Mouse (Mus musculus) heart, embryonic 16.5 days (tissue): Measurements from ENCODE around the gene Pdcd1lg2. TPM values are rescaled to one million over a fixed set of nuclear protein-coding genes. Genes with fewer than 3 reads are reported as not detected.
A peak's percentile ranks its signal among the peaks of the same experiment; 100 is the strongest.

Experiments used
- ATAC-seq: fragments of 200-750 bp; cut with Nextera tagmentation; replicated peaks from 2 replicates; pipeline ENCODE4 v1.8.0; 2017; ENCODE audit warnings: moderate number of reproducible peaks; ENCODE audit not compliant: insufficient read depth, low FRiP score; ENCODE audit errors: extremely low read depth
- H3K27ac ChIP-seq: fragments of 300-500 bp; sonication (generic); 2 replicates; pipeline ENCODE4 v1.5.1; 2014; ENCODE audit warnings: mild to moderate bottlenecking, low read length, control low read depth, moderate library complexity
- H3K27me3 ChIP-seq: fragments of 300-500 bp; sonication (generic); 2 replicates; pipeline ENCODE4 v1.6.1; 2014; ENCODE audit warnings: low read length, mixed read lengths; ENCODE audit not compliant: control insufficient read depth, insufficient read depth
- H3K36me3 ChIP-seq: fragments of 300-500 bp; sonication (generic); 2 replicates; pipeline ENCODE4 v1.6.1; 2014; ENCODE audit not compliant: control insufficient read depth, insufficient read depth
- H3K4me1 ChIP-seq: fragments of 300-500 bp; sonication (generic); 2 replicates; pipeline ENCODE4 v1.6.1; 2014; ENCODE audit warnings: low read length, mixed read lengths; ENCODE audit not compliant: control insufficient read depth, insufficient read depth
- H3K4me2 ChIP-seq: fragments of 300-500 bp; sonication (generic); 2 replicates; pipeline ENCODE4 v1.6.1; 2014; ENCODE audit warnings: low read depth, mild to moderate bottlenecking, control low read depth, low read length
- H3K4me3 ChIP-seq: fragments of 300-500 bp; sonication (generic); 2 replicates; pipeline ENCODE4 v1.5.1; 2014; ENCODE audit warnings: mild to moderate bottlenecking, control low read depth, low read length
- H3K9ac ChIP-seq: fragments of 300-500 bp; sonication (generic); 2 replicates; pipeline ENCODE4 v1.6.1; 2014; ENCODE audit warnings: low read length, control low read depth
- H3K9me3 ChIP-seq: fragments of 300-500 bp; sonication (generic); replicated peaks from 2 replicates; pipeline ENCODE4 v1.6.1; 2016; ENCODE audit warnings: low read length; ENCODE audit not compliant: control insufficient read depth
- WGBS: fragments of 180-500 bp; shearing (Covaris S2); extraction: QIAGEN DNeasy Blood & Tissue Kit; methylation state at CpG from one replicate; pipeline ENCODE4 v1.1.7; 2014; 5-methylcytosine and 5-hydroxymethylcytosine counted together
- polyA plus RNA-seq: library from polyadenylated mRNA; unstranded; fragments of >200 nt; fragmentation: Nextera tagmentation; extraction: Ambion mirVana; gene quantifications from 2 replicates; pipeline ENCODE4 v1.2.1, GENCODE M21; 2015

Gene Pdcd1lg2
- polyA plus RNA-seq, 1 experiment from 2014 or later = 0.41 TPM

DNA sequence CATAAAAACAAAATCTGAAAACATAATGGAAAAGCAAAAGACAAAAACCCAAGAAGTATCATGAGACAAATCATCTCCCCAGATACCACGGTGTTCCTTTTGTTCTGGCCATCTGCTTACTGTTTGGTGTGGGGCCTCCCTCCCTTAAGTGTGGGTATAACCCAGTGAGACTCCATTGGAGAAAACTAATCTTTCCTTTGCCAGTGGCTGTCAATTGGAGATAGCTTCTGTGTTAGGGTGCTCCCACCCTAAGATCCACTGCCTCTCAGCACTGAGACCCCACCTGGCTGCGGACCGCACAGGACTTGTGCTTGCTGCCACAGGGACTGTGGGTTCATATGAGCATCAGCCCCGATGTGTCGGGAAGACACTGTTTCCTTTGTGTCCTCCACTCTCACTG, 71.4 kb downstream of the Pdcd1lg2 start:
- H3K4me3 ChIP-seq = no peak overlapping the region
- no peak for ATAC-seq
- no peaks in the 10 kb centered on the region for H3K4me1 ChIP-seq
- H3K9me3 ChIP-seq = no peaks in the 10 kb centered on the region
- H3K27me3 ChIP-seq = no peaks in the 10 kb centered on the region
- H3K4me2 ChIP-seq = no peak overlapping the region
- H3K27ac ChIP-seq = no peak overlapping the region
- no peak overlapping the region for H3K9ac ChIP-seq
- H3K36me3 ChIP-seq = no peaks in the 10 kb centered on the region
- 83% methylated on average over 5 of the region's 5 CpGs for WGBS

DNA sequence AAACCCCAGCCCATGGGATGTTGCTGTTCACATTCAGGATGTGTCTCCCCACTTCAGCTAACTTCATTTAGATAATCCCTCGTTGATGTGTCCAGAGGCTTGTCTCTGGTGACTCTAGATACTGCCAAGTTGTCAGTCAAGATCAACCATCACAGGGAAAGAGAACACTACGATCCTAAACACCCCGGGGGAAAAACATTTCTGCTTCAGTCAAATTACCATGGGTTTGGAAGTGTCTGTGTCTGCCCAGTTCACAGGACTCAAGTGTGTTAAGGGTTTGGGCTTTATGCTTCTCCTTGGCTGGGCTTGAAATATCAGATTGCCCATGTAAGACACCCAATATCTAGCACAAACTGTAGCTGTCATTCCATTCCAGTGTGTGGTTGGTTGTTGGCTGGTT, 71.9 kb downstream of the Pdcd1lg2 start:
- 55% methylated on average over 3 of the region's 3 CpGs for WGBS
- no peak for ATAC-seq
- Histone ChIP-seq H3K4me2 (no peak overlapping the region), H3K9ac (no peak overlapping the region), H3K4me1 (no peaks in the 10 kb centered on the region), H3K27me3 (no peaks in the 10 kb centered on the region), H3K27ac (no peak overlapping the region), H3K36me3 (no peaks in the 10 kb centered on the region), H3K4me3 (no peak overlapping the region), H3K9me3 (no peaks in the 10 kb centered on the region)

DNA sequence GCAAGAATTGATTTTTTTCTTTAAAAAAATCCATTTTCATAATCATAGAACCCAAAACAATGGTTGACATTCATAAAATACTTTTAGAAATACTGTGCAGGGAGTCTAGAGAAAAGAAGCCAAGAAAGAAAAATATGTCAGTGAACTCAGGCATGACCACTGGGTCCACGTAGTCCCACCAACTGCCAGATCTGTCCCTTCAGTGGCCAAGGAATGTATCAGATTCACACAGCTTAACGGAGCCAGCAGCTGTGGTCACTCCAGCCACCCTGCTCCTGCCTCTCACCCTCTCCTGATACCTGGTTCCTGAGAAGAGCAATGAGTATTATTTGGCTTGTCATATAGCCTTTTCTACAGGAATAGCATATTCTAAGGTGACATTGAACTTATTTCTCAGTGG, 72.7 kb downstream of the Pdcd1lg2 start:
- Histone ChIP-seq H3K4me3 (no peak overlapping the region), H3K9me3 (no peaks in the 10 kb centered on the region), H3K27me3 (no peaks in the 10 kb centered on the region), H3K4me1 (no peaks in the 10 kb centered on the region; the same call in 1 of the 2 replicates), H3K27ac (no peak overlapping the region), H3K9ac (no peak overlapping the region), H3K4me2 (no peak overlapping the region), H3K36me3 (no peaks in the 10 kb centered on the region)
- 58% methylated on average over 2 of the region's 2 CpGs for WGBS
- no peak for ATAC-seq

DNA sequence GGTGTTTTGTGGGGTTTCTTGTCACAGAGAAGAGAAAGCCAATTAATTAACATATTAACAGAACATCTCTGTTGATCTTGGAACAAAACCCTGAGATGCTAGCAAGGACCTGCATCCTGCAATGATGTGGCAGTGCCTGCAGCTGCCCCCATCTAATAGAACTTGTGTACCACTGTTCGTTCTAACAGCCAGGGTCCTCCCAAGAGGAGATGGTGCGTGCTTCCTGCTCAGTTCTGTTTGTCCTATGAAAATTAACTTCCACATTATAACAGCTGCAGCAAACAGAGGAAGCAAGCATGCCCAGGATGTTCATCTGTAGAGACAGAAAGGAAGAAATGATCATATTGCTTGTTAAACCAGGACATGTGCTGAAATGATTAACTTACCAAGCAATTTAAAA, 73.8 kb downstream of the Pdcd1lg2 start:
- H3K27ac ChIP-seq = no peak overlapping the region
- no peaks in the 10 kb centered on the region for H3K9me3 ChIP-seq
- H3K4me3 ChIP-seq = no peak overlapping the region
- H3K4me2 ChIP-seq = no peak overlapping the region
- no peak for ATAC-seq
- no peaks in the 10 kb centered on the region for H3K36me3 ChIP-seq
- H3K27me3 ChIP-seq = no peaks in the 10 kb centered on the region
- 55% methylated on average over 2 of the region's 2 CpGs for WGBS
- no peaks in the 10 kb centered on the region; the same call in 1 of the 2 replicates for H3K4me1 ChIP-seq
- H3K9ac ChIP-seq = no peak overlapping the region

DNA sequence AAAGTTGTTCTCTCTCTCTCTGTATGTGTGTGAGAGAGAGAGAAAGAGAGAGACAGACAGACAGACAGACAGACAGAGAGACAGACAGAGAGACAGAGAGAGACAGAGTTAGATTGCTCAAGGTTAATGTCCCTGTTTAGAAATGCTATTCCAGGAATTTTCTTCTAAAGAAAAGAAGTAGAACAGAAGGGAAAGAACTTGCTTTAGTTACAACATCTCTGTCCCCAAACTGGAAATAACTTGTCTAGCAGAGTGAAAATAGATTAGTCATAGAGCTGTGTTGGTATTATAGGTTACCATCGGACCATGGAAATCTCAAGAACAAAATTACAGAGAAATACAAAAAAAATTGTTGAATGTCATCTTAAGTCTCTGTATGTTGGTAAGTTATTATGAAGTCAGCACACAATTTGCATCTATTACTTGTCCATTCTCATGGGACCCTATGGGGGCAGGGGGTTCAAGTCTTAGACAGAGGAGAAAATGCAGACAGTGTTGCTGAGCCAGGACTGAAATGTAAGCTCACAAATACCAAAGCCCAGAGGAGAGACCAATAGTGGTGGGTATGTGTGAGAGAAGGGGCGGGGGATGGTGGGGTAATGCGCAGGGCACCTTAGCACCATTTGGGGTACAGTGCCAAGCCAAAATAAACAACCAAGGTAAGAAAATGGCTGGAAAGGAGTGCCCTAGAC, 74.7 kb downstream of the Pdcd1lg2 start:
- no peaks in the 10 kb centered on the region for H3K36me3 ChIP-seq
- ATAC-seq = no peak
- H3K9me3 ChIP-seq = no peaks in the 10 kb centered on the region
- no peak overlapping the region for H3K4me2 ChIP-seq
- H3K27me3 ChIP-seq = no peaks in the 10 kb centered on the region
- 83% methylated on average over 3 of the region's 3 CpGs for WGBS
- H3K27ac ChIP-seq = no peak overlapping the region
- no peak overlapping the region for H3K4me3 ChIP-seq
- no peaks in the 10 kb centered on the region; the same call in 1 of the 2 replicates for H3K4me1 ChIP-seq
- no peak overlapping the region for H3K9ac ChIP-seq

DNA sequence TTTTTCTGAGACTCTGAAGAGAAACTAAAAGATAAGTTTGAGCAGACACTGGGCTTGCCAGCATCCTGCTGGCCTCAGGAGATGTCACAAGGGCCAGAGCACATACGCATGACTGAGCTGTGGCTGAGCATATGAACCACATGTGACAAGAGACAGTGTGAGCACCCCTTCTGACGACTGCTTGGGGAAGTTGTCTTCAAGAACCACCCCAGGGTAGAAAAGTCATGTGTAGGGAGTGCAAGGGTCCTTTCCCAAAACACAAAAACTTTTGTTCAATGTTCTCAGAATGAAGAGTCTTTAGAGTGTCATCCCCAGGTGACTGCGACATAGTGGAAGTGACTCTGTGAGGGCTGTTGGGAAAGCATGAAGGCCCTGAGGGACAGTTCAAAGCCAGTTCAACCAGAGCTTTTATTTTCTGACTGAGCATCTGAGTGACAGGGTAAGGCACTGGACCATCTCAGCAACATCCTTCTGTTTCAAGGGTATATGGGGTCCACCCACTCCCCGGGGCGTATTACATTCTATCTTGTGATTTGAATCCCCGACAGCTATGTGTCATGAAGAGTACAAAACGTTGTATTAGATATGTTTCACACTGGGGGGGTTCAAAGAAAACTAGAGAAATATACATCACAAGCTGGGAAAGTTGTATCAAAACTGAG, 76.0 kb downstream of the Pdcd1lg2 start:
- Histone ChIP-seq H3K4me3 (no peak overlapping the region), H3K27me3 (no peaks in the 10 kb centered on the region), H3K9me3 (no peaks in the 10 kb centered on the region), H3K27ac (no peak overlapping the region), H3K9ac (no peak overlapping the region), H3K4me1 (no peaks in the 10 kb centered on the region; the same call in 1 of the 2 replicates), H3K4me2 (no peak overlapping the region), H3K36me3 (no peaks in the 10 kb centered on the region)
- no peak for ATAC-seq
- 82% methylated on average over 7 of the region's 7 CpGs for WGBS

DNA sequence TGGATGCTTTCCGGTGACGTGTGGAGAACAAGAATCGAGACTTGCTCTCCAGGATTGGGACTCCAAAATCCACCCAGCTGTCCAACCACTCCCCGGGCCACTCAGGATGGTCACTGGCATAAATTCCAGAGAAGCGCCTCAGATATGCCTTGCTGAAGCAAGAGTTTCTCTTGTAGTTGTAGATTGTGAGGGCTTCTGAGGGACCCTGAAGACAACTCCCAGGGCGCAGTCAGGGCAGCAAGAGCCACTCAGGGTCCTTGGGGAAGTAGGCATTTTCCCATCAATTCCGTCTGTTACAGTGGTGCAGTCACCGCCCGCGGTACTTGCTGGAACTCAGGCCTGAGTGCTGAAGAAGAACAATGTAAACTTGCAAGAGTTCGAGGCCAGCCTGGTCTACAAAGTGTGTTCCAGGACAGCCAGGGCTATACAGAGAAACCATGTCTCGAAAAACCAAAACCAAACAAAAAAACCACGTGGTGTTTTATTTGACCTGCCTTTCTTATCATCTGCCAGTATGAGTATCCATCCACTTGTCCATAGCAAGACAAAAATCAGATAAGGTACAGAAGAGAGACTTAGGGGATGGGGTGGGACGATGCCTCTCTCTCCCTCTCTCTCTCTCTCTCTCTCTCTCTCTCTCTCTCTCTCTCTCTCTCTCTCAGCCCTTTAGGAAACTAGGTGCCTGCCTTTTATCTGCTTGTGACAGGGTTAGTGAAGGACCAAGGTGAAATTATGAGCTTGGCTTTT, 76.8 kb downstream of the Pdcd1lg2 start:
- Histone ChIP-seq H3K9ac (peak overlapping the region; percentile 13; the same call in 1 of the 2 replicates), H3K4me3 (no peak overlapping the region), H3K4me2 (no peak overlapping the region), H3K27me3 (no peaks in the 10 kb centered on the region), H3K27ac (no peak overlapping the region), H3K9me3 (no peaks in the 10 kb centered on the region), H3K36me3 (no peaks in the 10 kb centered on the region), H3K4me1 (no peaks in the 10 kb centered on the region; the same call in 1 of the 2 replicates)
- ATAC-seq = no peak
- 85% methylated on average over 14 of the region's 14 CpGs for WGBS

DNA sequence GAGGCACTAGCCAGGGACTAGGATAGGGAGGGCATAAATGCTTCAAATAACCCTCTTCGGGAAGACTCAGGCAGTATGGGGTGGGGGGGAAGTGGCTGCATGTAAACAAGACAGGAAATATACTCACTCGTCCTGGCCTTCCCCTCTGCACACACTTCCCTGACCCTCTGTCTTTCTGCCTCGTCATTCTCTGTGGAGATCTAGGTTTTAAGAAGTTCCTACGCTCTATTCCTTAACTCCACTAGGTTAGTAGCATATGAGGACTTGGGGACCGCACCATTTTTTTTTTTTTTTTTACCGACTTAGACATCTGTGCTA, 77.3 kb downstream of the Pdcd1lg2 start:
- Histone ChIP-seq H3K9ac (peak overlapping the region; percentile 13; the same call in 1 of the 2 replicates), H3K9me3 (no peaks in the 10 kb centered on the region), H3K4me1 (no peaks in the 10 kb centered on the region; the same call in 1 of the 2 replicates), H3K4me2 (no peak overlapping the region), H3K27ac (no peak overlapping the region), H3K36me3 (no peaks in the 10 kb centered on the region), H3K4me3 (no peak overlapping the region), H3K27me3 (no peaks in the 10 kb centered on the region)
- whole genome bisulfite sequencing = 35% methylated on average over 6 of the region's 6 CpGs
- ATAC-seq = no peak

DNA sequence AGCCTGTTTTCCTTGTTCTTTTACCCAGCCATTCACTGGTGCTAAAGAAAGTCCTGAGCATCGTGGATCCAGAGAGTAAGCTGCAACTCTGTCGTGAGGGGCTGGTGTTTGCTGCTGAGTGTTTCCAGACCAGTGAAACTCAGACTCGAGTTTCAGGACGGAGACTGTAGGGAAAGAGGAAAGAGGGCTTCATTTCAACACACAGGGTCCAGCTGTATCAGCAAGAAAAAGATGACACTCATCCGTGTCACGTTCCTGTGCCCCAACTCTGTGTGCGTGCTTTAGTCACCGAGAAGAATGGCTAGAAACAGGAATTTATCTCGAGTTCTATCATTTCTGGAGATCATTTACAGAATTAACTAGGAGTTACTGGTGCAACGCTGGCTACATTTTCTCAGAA, 77.7 kb downstream of the Pdcd1lg2 start:
- H3K4me1 ChIP-seq = no peaks in the 10 kb centered on the region; the same call in 1 of the 2 replicates
- no peak for ATAC-seq
- H3K27ac ChIP-seq = no peak overlapping the region
- no peaks in the 10 kb centered on the region for H3K27me3 ChIP-seq
- H3K36me3 ChIP-seq = no peaks in the 10 kb centered on the region
- WGBS = 39% methylated on average over 10 of the region's 10 CpGs
- H3K4me2 ChIP-seq = no peak overlapping the region
- no peak overlapping the region for H3K9ac ChIP-seq
- no peak overlapping the region for H3K4me3 ChIP-seq
- H3K9me3 ChIP-seq = no peaks in the 10 kb centered on the region
